Mouse (Mus musculus): ENCODE measurements around the gene Myh14.
"Not testable (repeated sequence)": the region's sequence is repeated elsewhere in the genome, so short reads cannot be mapped to it uniquely, and the experiment has no call there.

Gene Myh14

GRCm38 (mm10) chr7:44670803-44671202, at the start of gene Myh14:
Gene Myh14, minus strand, starts transcription at chr7:44670843.
- peak; percentile 94 for DNase-seq (ENCODE audit: low read depth, low spot score)

- peak; percentile 76 for DNase-seq (ENCODE audit: low read depth, low spot score)
Observed at GRCm38 (mm10) chr7:44709881-44710280, 39.2 kb upstream of the Myh14 start.

GRCm38 (mm10) chr7:44708574-44708973, 37.9 kb upstream of the Myh14 start, which contains the start of gene Izumo2:
Gene Izumo2, plus strand, starts transcription at chr7:44708742.
- DNase-seq (ENCODE audit: low read depth, low spot score) = peak; percentile 89

GRCm38 (mm10) chr7:44708093-44708492, 37.5 kb upstream of the Myh14 start:
- not testable (repeated sequence) for DNase-seq (ENCODE audit: low read depth, low spot score)

- DNase-seq (ENCODE audit: low read depth, low spot score) = no peak
Observed at GRCm38 (mm10) chr7:44707169-44707675, 36.6 kb upstream of the Myh14 start.

GRCm38 (mm10) chr7:44706322-44706721, 35.7 kb upstream of the Myh14 start:
- DNase-seq (ENCODE audit: low read depth, low spot score) = peak; percentile 72

- DNase-seq (ENCODE audit: low read depth, low spot score) = peak; percentile 88
Observed at GRCm38 (mm10) chr7:44705086-44705485, 34.4 kb upstream of the Myh14 start.

GRCm38 (mm10) chr7:44704363-44704762, 33.7 kb upstream of the Myh14 start:
- peak; percentile 74 for DNase-seq (ENCODE audit: low read depth, low spot score)

- peak; percentile 62 for DNase-seq (ENCODE audit: low read depth, low spot score)
Observed at GRCm38 (mm10) chr7:44702985-44703384, 32.3 kb upstream of the Myh14 start.

- DNase-seq (ENCODE audit: low read depth, low spot score) = peak; percentile 86
Observed at GRCm38 (mm10) chr7:44701921-44702320, 31.3 kb upstream of the Myh14 start.

- DNase-seq (ENCODE audit: low read depth, low spot score) = no peak
Observed at GRCm38 (mm10) chr7:44697980-44698379, 27.3 kb upstream of the Myh14 start.

- DNase-seq (ENCODE audit: low read depth, low spot score) = peak; percentile 68
Observed at GRCm38 (mm10) chr7:44697191-44697710, 26.6 kb upstream of the Myh14 start.

GRCm38 (mm10) chr7:44695223-44695622, 24.6 kb upstream of the Myh14 start:
- no peak for DNase-seq (ENCODE audit: low read depth, low spot score)

- peak; percentile 64 for DNase-seq (ENCODE audit: low read depth, low spot score)
Observed at GRCm38 (mm10) chr7:44693427-44694175, 23.0 kb upstream of the Myh14 start.

GRCm38 (mm10) chr7:44689331-44689730, 18.7 kb upstream of the Myh14 start:
- no peak for DNase-seq (ENCODE audit: low read depth, low spot score)

- DNase-seq (ENCODE audit: low read depth, low spot score) = peak; percentile 64
Observed at GRCm38 (mm10) chr7:44688890-44689289, 18.2 kb upstream of the Myh14 start.

GRCm38 (mm10) chr7:44685531-44686402, 15.1 kb upstream of the Myh14 start:
- DNase-seq (ENCODE audit: low read depth, low spot score) = no peak

- DNase-seq (ENCODE audit: low read depth, low spot score) = no peak
Observed at GRCm38 (mm10) chr7:44683656-44684055, 13.0 kb upstream of the Myh14 start.

- DNase-seq (ENCODE audit: low read depth, low spot score) = no peak
Observed at GRCm38 (mm10) chr7:44676611-44677010, 6.0 kb upstream of the Myh14 start.

- no peak for DNase-seq (ENCODE audit: low read depth, low spot score)
Observed at GRCm38 (mm10) chr7:44676126-44676525, 5.5 kb upstream of the Myh14 start.

GRCm38 (mm10) chr7:44675171-44675570, 4.5 kb upstream of the Myh14 start:
- DNase-seq (ENCODE audit: low read depth, low spot score) = no peak

- peak; percentile 79 for DNase-seq (ENCODE audit: low read depth, low spot score)
Observed at GRCm38 (mm10) chr7:44674511-44674910, 3.9 kb upstream of the Myh14 start.
